ENCODE assay signal across 8 mouse cellular contexts in genomic region chr6:134620846-134621551, GRCm38 (mm10). TPM values are rescaled to one million over a fixed set of nuclear protein-coding genes. Genes with fewer than 3 reads are reported as not detected.
DNase-seq lines count a peak whose midpoint lies in the region; ATAC-seq and TF ChIP-seq lines count a peak whose summit lies in the region.

No protein-coding gene starts in this region.

- H3K36me3 ChIP-seq in liver, adult 2 months (ENCODE audit: control insufficient read depth, insufficient read depth, low read length), result no peaks in the 10 kb centered on the region
- no peaks in the 10 kb centered on the region for H3K36me3 ChIP-seq in liver, embryonic 11.5 days (ENCODE audit: control insufficient read depth, insufficient read depth, low read length)
- H3K36me3 ChIP-seq in limb, embryonic 11.5 days (ENCODE audit: control insufficient read depth, insufficient read depth, low read length), result no peaks in the 10 kb centered on the region
- no peaks in the 10 kb centered on the region for H3K36me3 ChIP-seq in midbrain, embryonic 10.5 days

- H3K9ac ChIP-seq in liver, adult 2 months (ENCODE audit: low read depth, low read length), result no peak overlapping the region
- no peak overlapping the region for H3K9ac ChIP-seq in liver, embryonic 11.5 days (ENCODE audit: low read depth, low read length)
- no peak overlapping the region for H3K9ac ChIP-seq in limb, embryonic 11.5 days (ENCODE audit: low read length)

- peak; percentile 20 to 57 for DNase-seq in adrenal gland, adult (ENCODE audit: inconsistent age in 2 of 2, low spot score in 1 of 2)
- DNase-seq in adrenal gland, postnatal 25 days, result no peak
- no peak for DNase-seq in liver, adult 2 months (ENCODE audit: extremely low read depth, low read depth, low spot score)
- no peak for DNase-seq in liver, embryonic 11.5 days (ENCODE audit: low spot score)
- DNase-seq in frontal cortex, postnatal 14 days (ENCODE audit: low spot score in 2 of 2), result peak; percentile 54 to 60
- peak; percentile 62 for DNase-seq in limb, embryonic 11.5 days (ENCODE audit: low spot score)
- peak; percentile 27 for DNase-seq in testis, postnatal 14 days (ENCODE audit: low spot score)
- no peak for DNase-seq in midbrain, embryonic 10.5 days (ENCODE audit: low spot score)

- TF ChIP-seq CTCF in liver, adult 2 months (IDR thresholded peaks at IDR 0.05; ENCODE audit: low read depth, low read length), result peak; percentile 37; the same call in 1 of the 2 replicates

- no peak for TF ChIP-seq POLR2A in liver, adult 2 months (IDR thresholded peaks at IDR 0.05; ENCODE audit: extremely low read depth, insufficient read depth, low read length)

- H3K9me3 ChIP-seq in liver, embryonic 11.5 days (ENCODE audit: control insufficient read depth, low read length), result no peaks in the 10 kb centered on the region
- H3K9me3 ChIP-seq in limb, embryonic 11.5 days (ENCODE audit: control insufficient read depth, low read length), result no peaks in the 10 kb centered on the region
- no peaks in the 10 kb centered on the region for H3K9me3 ChIP-seq in midbrain, embryonic 10.5 days (replicated peaks)

- 79% methylated on average over 6 of the region's 6 CpGs for WGBS in liver, adult 2 months
- 62% methylated on average over 6 of the region's 6 CpGs for WGBS in liver, embryonic 11.5 days
- 68% methylated on average over 6 of the region's 6 CpGs for WGBS in limb, embryonic 11.5 days
- WGBS in midbrain, embryonic 10.5 days, result 69% methylated on average over 6 of the region's 6 CpGs

- no peak for ATAC-seq in liver, embryonic 11.5 days (replicated peaks; ENCODE audit: low FRiP score)
- no peak for ATAC-seq in limb, embryonic 11.5 days (ENCODE audit: insufficient number of reproducible peaks, low FRiP score, low TSS enrichment, low read depth)

- H3K27me3 ChIP-seq in liver, adult 2 months (ENCODE audit: control insufficient read depth, insufficient read depth, low read length), result no peaks in the 10 kb centered on the region
- H3K27me3 ChIP-seq in liver, embryonic 11.5 days (replicated peaks; ENCODE audit: control insufficient read depth, insufficient read depth, low read length), result no peaks in the 10 kb centered on the region
- no peaks in the 10 kb centered on the region for H3K27me3 ChIP-seq in limb, embryonic 11.5 days (ENCODE audit: control insufficient read depth, insufficient read depth, low read length)
- no peaks in the 10 kb centered on the region for H3K27me3 ChIP-seq in midbrain, embryonic 10.5 days (ENCODE audit: low read depth, poor library complexity, severe bottlenecking)

- H3K4me2 ChIP-seq in liver, embryonic 11.5 days, result no peak overlapping the region
- no peak overlapping the region for H3K4me2 ChIP-seq in limb, embryonic 11.5 days (ENCODE audit: low read depth, severe bottlenecking)

- no peaks in the 10 kb centered on the region for H3K4me1 ChIP-seq in liver, adult 2 months (ENCODE audit: control insufficient read depth, insufficient read depth, low read length)
- H3K4me1 ChIP-seq in liver, embryonic 11.5 days (replicated peaks; ENCODE audit: control insufficient read depth, insufficient read depth, low read length), result no peaks in the 10 kb centered on the region
- no peaks in the 10 kb centered on the region for H3K4me1 ChIP-seq in limb, embryonic 11.5 days (ENCODE audit: control insufficient read depth, insufficient read depth, low read length)
- no peaks in the 10 kb centered on the region for H3K4me1 ChIP-seq in midbrain, embryonic 10.5 days

- no peak overlapping the region for H3K4me3 ChIP-seq in liver, adult 2 months (ENCODE audit: insufficient read depth, low read depth, low read length)
- no peak overlapping the region for H3K4me3 ChIP-seq in liver, embryonic 11.5 days (ENCODE audit: low read depth, low read length)
- no peak overlapping the region for H3K4me3 ChIP-seq in limb, embryonic 11.5 days (ENCODE audit: low read depth, low read length)
- no peak overlapping the region for H3K4me3 ChIP-seq in midbrain, embryonic 10.5 days

- H3K79me2 ChIP-seq in liver, adult 2 months (ENCODE audit: control insufficient read depth, insufficient read depth, low read length), result no peaks in the 10 kb centered on the region

- no peak overlapping the region for H3K27ac ChIP-seq in liver, adult 2 months (replicated peaks; ENCODE audit: insufficient read depth, low read depth, low read length)
- H3K27ac ChIP-seq in liver, embryonic 11.5 days (ENCODE audit: low read depth, low read length), result no peak overlapping the region
- H3K27ac ChIP-seq in limb, embryonic 11.5 days (replicated peaks; ENCODE audit: low read depth, low read length), result no peak overlapping the region
- no peak overlapping the region for H3K27ac ChIP-seq in midbrain, embryonic 10.5 days (replicated peaks)

RNA-seq across cellular contexts. Expression of gene Mansc1, which starts 11.3 kb away (rescaled TPM):
- 3.7 and 5.5 TPM in 2 replicates for total RNA-seq in adrenal gland, postnatal 25 days (2021)
- total RNA-seq in liver, adult 2 months (2014; rRNA removed), result 1.0 TPM in 2 replicates
- polyA plus RNA-seq in liver, adult 2 months (2012; rRNA removed), result 0.70 and 0.83 TPM in 2 replicates
- 1.0 and 1.9 TPM in 2 replicates for polyA plus RNA-seq in liver, embryonic 11.5 days (2014; fragmentation: Nextera tagmentation; extraction: Ambion mirVana)
- polyA plus RNA-seq in limb, embryonic 11.5 days (2014; fragmentation: Nextera tagmentation; extraction: Ambion mirVana), result 0.33 and 0.58 TPM in 2 replicates
- polyA plus RNA-seq in midbrain, embryonic 10.5 days (2016; fragmentation: Nextera tagmentation; extraction: Ambion mirVana), result 0.49 and 1.3 TPM in 2 replicates

RNA-seq across cellular contexts. Expression of gene Borcs5, which starts 18.3 kb away (rescaled TPM):
- total RNA-seq in adrenal gland, postnatal 25 days (2021), result 16.3 and 17.5 TPM in 2 replicates
- total RNA-seq in liver, adult 2 months (2014; rRNA removed), result 5.7 and 6.6 TPM in 2 replicates
- 11.5 and 12.4 TPM in 2 replicates for polyA plus RNA-seq in liver, adult 2 months (2012; rRNA removed)
- polyA plus RNA-seq in liver, embryonic 11.5 days (2014; fragmentation: Nextera tagmentation; extraction: Ambion mirVana), result 18.0 and 19.0 TPM in 2 replicates
- 18.1 and 18.7 TPM in 2 replicates for polyA plus RNA-seq in limb, embryonic 11.5 days (2014; fragmentation: Nextera tagmentation; extraction: Ambion mirVana)
- 20.3 and 23.6 TPM in 2 replicates for polyA plus RNA-seq in midbrain, embryonic 10.5 days (2016; fragmentation: Nextera tagmentation; extraction: Ambion mirVana)

RNA-seq across cellular contexts. Expression of gene Lrp6, which starts 54.2 kb away (rescaled TPM):
- 94.4 and 112 TPM in 2 replicates for total RNA-seq in adrenal gland, postnatal 25 days (2021)
- 48.2 and 54.3 TPM in 2 replicates for total RNA-seq in liver, adult 2 months (2014; rRNA removed)
- 15.0 and 15.1 TPM in 2 replicates for polyA plus RNA-seq in liver, adult 2 months (2012; rRNA removed)
- polyA plus RNA-seq in liver, embryonic 11.5 days (2014; fragmentation: Nextera tagmentation; extraction: Ambion mirVana), result 14.1 and 17.1 TPM in 2 replicates
- polyA plus RNA-seq in limb, embryonic 11.5 days (2014; fragmentation: Nextera tagmentation; extraction: Ambion mirVana), result 32.8 and 38.4 TPM in 2 replicates
- 24.4 and 24.5 TPM in 2 replicates for polyA plus RNA-seq in midbrain, embryonic 10.5 days (2016; fragmentation: Nextera tagmentation; extraction: Ambion mirVana)

Comparison
In these comparisons a context has a peak if more than half of its experiments do, and no peak if none do; other contexts are left out.
1. DNase-seq: peak in adrenal gland, adult (2 of 2), frontal cortex, postnatal 14 days (2 of 2), limb, embryonic 11.5 days (single experiment) and testis, postnatal 14 days (single experiment); none in adrenal gland, postnatal 25 days (single experiment), liver, adult 2 months (single experiment), liver, embryonic 11.5 days (single experiment) and midbrain, embryonic 10.5 days (single experiment).